Mouse (Mus musculus) frontal cortex, adult (tissue): ENCODE data around the gene Mdfi.
A peak's percentile ranks its signal among the peaks of the same experiment; 100 is the strongest.
"Not testable (repeated sequence)": the region's sequence is repeated elsewhere in the genome, so short reads cannot be mapped to it uniquely, and the experiment has no call there.

Experiments
- ATAC-seq: cut with Nextera tagmentation; 2 replicates; pipeline ENCODE4 v1.9.2; 2017; ENCODE audit warnings: mild to moderate bottlenecking, moderate library complexity, mixed read lengths; ENCODE audit not compliant: low TSS enrichment

The Mdfi gene

GRCm38 (mm10) chr17:47834482-47834767 lies at the start of gene Mdfi:
TSS of gene Mdfi (minus strand) at chr17:47834691.
- ATAC-seq = no peak

- no peak for ATAC-seq
These were observed 48.6 kb upstream of the Mdfi start for GRCm38 (mm10) chr17:47883099-47883498.

- ATAC-seq = no peak
These were observed 46.8 kb upstream of the Mdfi start for GRCm38 (mm10) chr17:47881330-47881729.

GRCm38 (mm10) chr17:47879207-47879606 lies 44.7 kb upstream of the Mdfi start:
- ATAC-seq = 0 out of 2 replicates have a peak, but pooled peaks have one; percentile 6

GRCm38 (mm10) chr17:47878378-47879089 lies 44.0 kb upstream of the Mdfi start:
- peak; percentile 79 for ATAC-seq

GRCm38 (mm10) chr17:47877715-47878377 lies 43.4 kb upstream of the Mdfi start:
- no peak for ATAC-seq

- ATAC-seq = 0 out of 2 replicates have a peak, but pooled peaks have one; percentile 7
These were observed 42.6 kb upstream of the Mdfi start for GRCm38 (mm10) chr17:47876776-47877714.

GRCm38 (mm10) chr17:47873341-47873791 lies 38.9 kb upstream of the Mdfi start:
- peak; percentile 66 for ATAC-seq

GRCm38 (mm10) chr17:47872311-47873011 lies 38.0 kb upstream of the Mdfi start:
- ATAC-seq = no peak

- no peak for ATAC-seq
These were observed 35.4 kb upstream of the Mdfi start for GRCm38 (mm10) chr17:47869874-47870273.

GRCm38 (mm10) chr17:47866037-47866436 lies 31.5 kb upstream of the Mdfi start:
- no peak for ATAC-seq

GRCm38 (mm10) chr17:47864496-47864895 lies 30.0 kb upstream of the Mdfi start:
- ATAC-seq = peak; percentile 89

- ATAC-seq = no peak
These were observed 28.9 kb upstream of the Mdfi start for GRCm38 (mm10) chr17:47863437-47863836.

GRCm38 (mm10) chr17:47863023-47863422 lies 28.5 kb upstream of the Mdfi start:
- ATAC-seq = no peak

- ATAC-seq = no peak
These were observed 21.1 kb upstream of the Mdfi start for GRCm38 (mm10) chr17:47855544-47855943.

- ATAC-seq = no peak
These were observed 20.4 kb upstream of the Mdfi start for GRCm38 (mm10) chr17:47854908-47855307.

- no peak for ATAC-seq
These were observed 19.3 kb upstream of the Mdfi start for GRCm38 (mm10) chr17:47853760-47854159.

- ATAC-seq = no peak
These were observed 18.8 kb upstream of the Mdfi start for GRCm38 (mm10) chr17:47853336-47853735.

- not testable (repeated sequence) for ATAC-seq
These were observed 17.4 kb upstream of the Mdfi start for GRCm38 (mm10) chr17:47851798-47852360.

- no peak for ATAC-seq
These were observed 16.3 kb upstream of the Mdfi start for GRCm38 (mm10) chr17:47850639-47851314.

- ATAC-seq = no peak
These were observed 15.5 kb upstream of the Mdfi start for GRCm38 (mm10) chr17:47850035-47850434.
